Mouse (Mus musculus) lung, embryonic 14.5 days (tissue): Measurements from ENCODE around the gene AW146154. TPM values are rescaled to one million over a fixed set of nuclear protein-coding genes. Genes with fewer than 3 reads are reported as not detected.
"Not testable (repeated sequence)": the region's sequence is repeated elsewhere in the genome, so short reads cannot be mapped to it uniquely, and the experiment has no call there.

Experiments used
- ATAC-seq: fragments of 200-750 bp; cut with Nextera tagmentation; 2 replicates; pipeline ENCODE4 v1.8.0; 2017; ENCODE audit warnings: mild to moderate bottlenecking, moderate TSS enrichment, moderate library complexity; ENCODE audit not compliant: insufficient read depth
- DNase-seq: peaks from one replicate; pipeline ENCODE4 v3.0.0-alpha.2; 2015
- H3K27ac ChIP-seq: fragments of 300-500 bp; sonication (generic); 2 replicates; pipeline ENCODE4 v1.5.1; 2014; ENCODE audit warnings: low read depth, mild to moderate bottlenecking, moderate library complexity
- H3K27me3 ChIP-seq: fragments of 300-500 bp; sonication (generic); 2 replicates; pipeline ENCODE4 v1.6.1; 2014; ENCODE audit warnings: low read length, control low read depth; ENCODE audit not compliant: insufficient read depth
- H3K36me3 ChIP-seq: fragments of 300-500 bp; sonication (generic); 2 replicates; pipeline ENCODE4 v1.6.1; 2014; ENCODE audit warnings: control low read depth; ENCODE audit not compliant: insufficient read depth
- H3K4me1 ChIP-seq: fragments of 300-500 bp; sonication (generic); 2 replicates; pipeline ENCODE4 v1.6.1; 2014; ENCODE audit warnings: antibody characterized with exemption, control low read depth; ENCODE audit not compliant: insufficient read depth
- H3K4me2 ChIP-seq: fragments of 300-500 bp; sonication (generic); 2 replicates; pipeline ENCODE4 v1.6.1; 2014; ENCODE audit warnings: mild to moderate bottlenecking
- H3K4me3 ChIP-seq: fragments of 300-500 bp; sonication (generic); 2 replicates; pipeline ENCODE4 v1.5.1; 2014; ENCODE audit warnings: low read depth, low read length
- H3K9ac ChIP-seq: fragments of 300-500 bp; sonication (generic); 2 replicates; pipeline ENCODE4 v1.6.1; 2014
- H3K9me3 ChIP-seq: fragments of 300-500 bp; sonication (generic); 2 replicates; pipeline ENCODE4 v1.6.1; 2016; ENCODE audit warnings: low read depth, low read length, control low read depth
- CTCF ChIP-seq: IDR thresholded peaks from 2 replicates; pipeline ENCODE4 v1.5.1; 2016; ENCODE audit warnings: antibody characterized with exemption, low read depth
- WGBS: fragments of 180-500 bp; shearing (Covaris S2); extraction: QIAGEN DNeasy Blood & Tissue Kit; methylation state at CpG from one replicate; pipeline ENCODE4 v1.1.7; 2014; 5-methylcytosine and 5-hydroxymethylcytosine counted together
- polyA plus RNA-seq: library from polyadenylated mRNA; unstranded; fragments of >200 nt; fragmentation: Nextera tagmentation; extraction: Ambion mirVana; gene quantifications from 2 replicates; pipeline ENCODE4 v1.2.1, GENCODE M21; 2014

Gene AW146154
- polyA plus RNA-seq, 1 experiment from 2014 or later, result 11.6 TPM

GRCm38 (mm10) chr7:41497871-41498270 lies 1.8 kb downstream of the AW146154 start:
- Histone ChIP-seq H3K27ac (no peak overlapping the region), H3K4me2 (no peak overlapping the region), H3K4me1 (no peaks in the 10 kb centered on the region), H3K27me3 (no peaks in the 10 kb centered on the region), H3K4me3 (no peak overlapping the region), H3K36me3 (peaks cover 2% of the 10 kb centered on the region; the same call in 1 of the 2 replicates), H3K9me3 (0 out of 2 replicates have a peak, but pooled peaks cover 4% of the 10 kb centered on the region), H3K9ac (no peak overlapping the region)
- no peak for TF ChIP-seq CTCF
- ATAC-seq (no peak), DNase-seq (no peak)
- WGBS, result 97% methylated on average over 2 of the region's 2 CpGs

GRCm38 (mm10) chr7:41451864-41452263 lies 47.8 kb downstream of the AW146154 start:
- no peaks in the 10 kb centered on the region for H3K9me3 ChIP-seq
- no peak overlapping the region for H3K27ac ChIP-seq
- H3K4me1 ChIP-seq, result no peaks in the 10 kb centered on the region
- no peak overlapping the region for H3K4me3 ChIP-seq
- no peak overlapping the region for H3K4me2 ChIP-seq
- ATAC-seq (no peak), DNase-seq (no peak)
- H3K9ac ChIP-seq, result no peak overlapping the region
- H3K36me3 ChIP-seq, result no peaks in the 10 kb centered on the region
- no peaks in the 10 kb centered on the region for H3K27me3 ChIP-seq
- WGBS, result 10% methylated on average over 10 of the region's 10 CpGs
- no peak for TF ChIP-seq CTCF

GRCm38 (mm10) chr7:41448596-41448995 lies 51.1 kb downstream of the AW146154 start, which contains the start of gene Vmn2r57:
Gene Vmn2r57, minus strand, starts transcription at chr7:41448696.
- not testable (repeated sequence) for H3K27me3 ChIP-seq, DNase-seq, H3K27ac ChIP-seq, H3K9me3 ChIP-seq, H3K9ac ChIP-seq, H3K4me3 ChIP-seq, H3K4me2 ChIP-seq, ATAC-seq, H3K36me3 ChIP-seq, H3K4me1 ChIP-seq
- 68% methylated on average over 1 of the region's 1 CpGs for WGBS

Other genes with a start within 250 kb of the AW146154 start
- 11.0 and 11.1 TPM in 2 replicates for gene AI987944, start 106.5 kb downstream of the AW146154 start, polyA plus RNA-seq
- 0.11 and 0.28 TPM in 2 replicates for gene Vmn2r57, start 51.2 kb downstream of the AW146154 start, polyA plus RNA-seq
- 0.08 TPM in 1 of 2 replicates, not detected in the other for gene Gm20449, start 473 bp downstream of the AW146154 start, polyA plus RNA-seq
- gene Gm6871, start 73.8 kb upstream of the AW146154 start, polyA plus RNA-seq, result not detected in 2 replicates
- gene 2610021A01Rik, start 99.3 kb upstream of the AW146154 start, polyA plus RNA-seq, result 14.7 and 15.5 TPM in 2 replicates
- 12.2 and 12.6 TPM in 2 replicates for gene Zfp788, start 133.3 kb upstream of the AW146154 start, polyA plus RNA-seq